33 mouse cellular contexts compared by ENCODE assay signal in genomic region chr1:170871402-170871801, GRCm38 (mm10). TPM values are rescaled to one million over a fixed set of nuclear protein-coding genes. Genes with fewer than 3 reads are reported as not detected.
DNase-seq lines count a peak whose midpoint lies in the region; ATAC-seq and TF ChIP-seq lines count a peak whose summit lies in the region.
"Had no signal": no experiment of that assay in that cellular context is flagged by ENCODE, and none has a peak within 500 bp of the region (broad histone marks: within the 10 kb centered on the region; RNA-seq: fewer than 3 reads in every experiment).

No protein-coding gene starts in this region.

- no peak overlapping the region for H3K9ac ChIP-seq in heart, embryonic 12.5 days
- H3K9ac ChIP-seq in forebrain, embryonic 16.5 days (replicated peaks; ENCODE audit: low read depth, low read length): no peak overlapping the region
- H3K9ac ChIP-seq: embryonic facial prominence, embryonic 13.5 days; embryonic facial prominence, embryonic 15.5 days; forebrain, embryonic 12.5 days; forebrain, postnatal 0 days had no signal

- no peak for TF ChIP-seq CTCF in E14TG2a.4 (conservative IDR thresholded peaks at IDR 0.05; ENCODE audit: low read length)

- no peak for ATAC-seq in heart, embryonic 12.5 days (ENCODE audit: insufficient number of reproducible peaks, low FRiP score)
- ATAC-seq in forebrain, embryonic 16.5 days: no peak
- ATAC-seq: CD4-positive, CD25-positive, alpha-beta regulatory T cell, adult 4 months; forebrain, embryonic 14.5 days; forebrain, postnatal 0 days had no signal

- H3K4me1 ChIP-seq in heart, embryonic 12.5 days (replicated peaks): peaks cover 5% of the 10 kb centered on the region; the same call in 1 of the 2 replicates
- peaks cover 50% of the 10 kb centered on the region for H3K4me1 ChIP-seq in E14TG2a.4 (replicated peaks; ENCODE audit: low read depth, low read length)
- peaks cover 7% of the 10 kb centered on the region for H3K4me1 ChIP-seq in forebrain, embryonic 16.5 days (replicated peaks; ENCODE audit: control insufficient read depth, insufficient read depth, low read length)

- H3K4me2 ChIP-seq in heart, embryonic 12.5 days: no peak overlapping the region
- H3K4me2 ChIP-seq in forebrain, embryonic 16.5 days (ENCODE audit: low read length): no peak overlapping the region
- H3K4me2 ChIP-seq: embryonic facial prominence, embryonic 13.5 days; embryonic facial prominence, embryonic 15.5 days; forebrain, embryonic 12.5 days had no signal

- no peaks in the 10 kb centered on the region for H3K9me3 ChIP-seq in heart, embryonic 12.5 days (replicated peaks)
- H3K9me3 ChIP-seq in E14TG2a.4 (ENCODE audit: low read length): no peaks in the 10 kb centered on the region
- H3K9me3 ChIP-seq in forebrain, embryonic 16.5 days (ENCODE audit: control insufficient read depth, low read length): no peaks in the 10 kb centered on the region
- H3K9me3 ChIP-seq: embryonic facial prominence, embryonic 13.5 days; embryonic facial prominence, embryonic 15.5 days; forebrain, embryonic 10.5 days; forebrain, embryonic 12.5 days; G1E had no signal

- H3K27me3 ChIP-seq in heart, embryonic 12.5 days (replicated peaks): no peaks in the 10 kb centered on the region
- H3K27me3 ChIP-seq in E14TG2a.4 (ENCODE audit: insufficient read depth, low read length): no peaks in the 10 kb centered on the region
- H3K27me3 ChIP-seq in forebrain, embryonic 16.5 days (replicated peaks; ENCODE audit: control insufficient read depth, insufficient read depth, low read length): no peaks in the 10 kb centered on the region
- H3K27me3 ChIP-seq: CH12.LX; embryonic facial prominence, embryonic 13.5 days; embryonic facial prominence, embryonic 15.5 days; forebrain, embryonic 12.5 days had no signal

- WGBS in heart, embryonic 12.5 days: 84% methylated on average over 6 of the region's 6 CpGs
- WGBS in forebrain, embryonic 16.5 days: 84% methylated on average over 6 of the region's 6 CpGs

- H3K27ac ChIP-seq in heart, embryonic 12.5 days (ENCODE audit: poor library complexity, severe bottlenecking): no peak overlapping the region
- no peak overlapping the region for H3K27ac ChIP-seq in forebrain, embryonic 16.5 days (ENCODE audit: low read length)
- H3K27ac ChIP-seq: embryonic facial prominence, embryonic 13.5 days; embryonic facial prominence, embryonic 15.5 days; forebrain, embryonic 10.5 days; forebrain, embryonic 12.5 days had no signal

- intact Hi-C loops in left cerebral cortex, postnatal 10 days (cut with DNase I): no loop called here

- peaks cover 18% of the 10 kb centered on the region for H3K36me3 ChIP-seq in heart, embryonic 12.5 days
- peaks cover 30% of the 10 kb centered on the region for H3K36me3 ChIP-seq in E14TG2a.4 (ENCODE audit: insufficient read depth, low read length)
- peaks cover 7% of the 10 kb centered on the region; the same call in 1 of the 2 replicates for H3K36me3 ChIP-seq in forebrain, embryonic 16.5 days (ENCODE audit: control insufficient read depth, insufficient read depth)

- no peak overlapping the region for H3K4me3 ChIP-seq in heart, embryonic 12.5 days
- H3K4me3 ChIP-seq in E14TG2a.4 (replicated peaks; ENCODE audit: low read length): peak overlapping the region; percentile 60
- H3K4me3 ChIP-seq in forebrain, embryonic 16.5 days (replicated peaks; ENCODE audit: low read length): no peak overlapping the region
- H3K4me3 ChIP-seq: embryonic facial prominence, embryonic 13.5 days; embryonic facial prominence, embryonic 15.5 days; erythroblast, embryonic 14.5 days; forebrain, embryonic 10.5 days; forebrain, embryonic 12.5 days had no signal

- DNase-seq in heart, adult 11 months: peak; percentile 85
- peak; percentile 91 for DNase-seq in ES-CJ7 (ENCODE audit: low read depth, low spot score)
- DNase-seq in R1 (ENCODE audit: low read depth, low spot score): peak; percentile 98
- DNase-seq in frontal cortex, postnatal 10 days (ENCODE audit: low spot score in 2 of 2): no peak
- DNase-seq in left cerebral cortex, postnatal 10 days (ENCODE audit: extremely low spot score in 1 of 2, low spot score in 2 of 2): no peak
- DNase-seq: adrenal gland, adult 2 months; adrenal gland, postnatal 10 days; adrenal gland, postnatal 25 days; B cell, adult 2 months; cerebellum, adult 11 months; cerebellum, adult 18-20 months; cerebellum, adult 8-10 months; cerebellum, adult 9-11 months; cerebellum, postnatal 14 days; cerebellum, postnatal 36 days; embryo, embryonic 11 days; forebrain, postnatal 0 days had no signal

RNA-seq across cellular contexts. Expression of gene Atf6, which starts 3.8 kb away (rescaled TPM):
- 15.0 and 16.7 TPM in 2 replicates for polyA plus RNA-seq in heart, embryonic 12.5 days (2016; fragmentation: Nextera tagmentation; extraction: Ambion mirVana)
- polyA plus RNA-seq in forebrain, embryonic 16.5 days (2015; fragmentation: Nextera tagmentation; extraction: Ambion mirVana): 7.7 and 8.1 TPM in 2 replicates
- 10 to 100 TPM; 19.9 to 20.9 TPM for total RNA-seq in left cerebral cortex, postnatal 10 days (2021)

RNA-seq across cellular contexts. Expression of gene Gm26620, which starts 13.5 kb away (rescaled TPM):
- 0.43 and 0.62 TPM in 2 replicates for polyA plus RNA-seq in heart, embryonic 12.5 days (2016; fragmentation: Nextera tagmentation; extraction: Ambion mirVana)
- polyA plus RNA-seq in forebrain, embryonic 16.5 days (2015; fragmentation: Nextera tagmentation; extraction: Ambion mirVana): 0.58 and 1.1 TPM in 2 replicates
- under 1 TPM; 0.45 to 0.58 TPM for total RNA-seq in left cerebral cortex, postnatal 10 days (2021)
- total RNA-seq: common myeloid progenitor, adult 5-6 weeks had no signal
- polyA plus RNA-seq: CD4-positive, CD25-positive, alpha-beta regulatory T cell, adult 4 months; embryonic facial prominence, embryonic 11.5 days; forebrain, embryonic 12.5 days had no signal

RNA-seq across cellular contexts. Expression of gene Dusp12, which starts 13.9 kb away (rescaled TPM):
- 28.4 and 28.8 TPM in 2 replicates for polyA plus RNA-seq in heart, embryonic 12.5 days (2016; fragmentation: Nextera tagmentation; extraction: Ambion mirVana)
- polyA plus RNA-seq in forebrain, embryonic 16.5 days (2015; fragmentation: Nextera tagmentation; extraction: Ambion mirVana): 32.6 and 39.2 TPM in 2 replicates
- total RNA-seq in left cerebral cortex, postnatal 10 days (2021): 10 to 100 TPM; 14.9 to 20.4 TPM

RNA-seq across cellular contexts. Expression of gene Fcrlb, which starts 41.3 kb away (rescaled TPM):
- not detected in 2 replicates for polyA plus RNA-seq in heart, embryonic 12.5 days (2016; fragmentation: Nextera tagmentation; extraction: Ambion mirVana)
- polyA plus RNA-seq in forebrain, embryonic 16.5 days (2015; fragmentation: Nextera tagmentation; extraction: Ambion mirVana): 0.22 TPM in 1 of 2 replicates, not detected in the other
- total RNA-seq in left cerebral cortex, postnatal 10 days (2021): under 1 TPM; 0.26 to 0.65 TPM
- total RNA-seq: adrenal gland, adult 2 months; adrenal gland, postnatal 25 days; adrenal gland, postnatal 4 days; CH12.LX; common myeloid progenitor, adult 5-6 weeks; forebrain, postnatal 0 days; G1E had no signal
- polyA plus RNA-seq: CD4-positive, CD25-positive, alpha-beta regulatory T cell, adult 4 months; embryonic facial prominence, embryonic 11.5 days; embryonic facial prominence, embryonic 13.5 days; erythroblast, embryonic 14.5 days; forebrain, embryonic 10.5 days; forebrain, embryonic 12.5 days; forebrain, embryonic 14.5 days; G1E had no signal

RNA-seq across cellular contexts. Expression of gene Fcrla, which starts 56.0 kb away (rescaled TPM):
- 0.26 TPM in 1 of 2 replicates, not detected in the other for polyA plus RNA-seq in heart, embryonic 12.5 days (2016; fragmentation: Nextera tagmentation; extraction: Ambion mirVana)
- polyA plus RNA-seq in forebrain, embryonic 16.5 days (2015; fragmentation: Nextera tagmentation; extraction: Ambion mirVana): not detected in 2 replicates
- not detected for total RNA-seq in left cerebral cortex, postnatal 10 days (2021)
- total RNA-seq: common myeloid progenitor, adult 5-6 weeks; forebrain, postnatal 0 days had no signal
- polyA plus RNA-seq: brain, embryonic 14.5 days; embryonic facial prominence, embryonic 11.5 days; embryonic facial prominence, embryonic 13.5 days; embryonic facial prominence, embryonic 15.5 days; erythroblast, embryonic 14.5 days; forebrain, embryonic 10.5 days; forebrain, embryonic 12.5 days; forebrain, embryonic 14.5 days had no signal

Comparison
In these comparisons a context has a peak if more than half of its experiments do, and no peak if none do; other contexts are left out.
1. DNase-seq: peak in heart, adult 11 months (single experiment), ES-CJ7 (single experiment) and R1 (single experiment); none in frontal cortex, postnatal 10 days (0 of 2) and left cerebral cortex, postnatal 10 days (0 of 2).